Mouse (Mus musculus) granulocyte monocyte progenitor cell, adult 5-6 weeks (primary cell): ENCODE measurements around the gene Scyl3. TPM values are rescaled to one million over a fixed set of nuclear protein-coding genes. Genes with fewer than 3 reads are reported as not detected.

Source experiments
- ATAC-seq: replicated peaks from 2 replicates; pipeline ENCODE4 v1.8.0; 2016; ENCODE audit warnings: mild to moderate bottlenecking, moderate TSS enrichment, inconsistent platforms; ENCODE audit not compliant: poor library complexity, severe bottlenecking
- total RNA-seq, 2 experiments: library from RNA; stranded (forward) in 1 of 2; stranded (reverse) in 1 of 2; fragments of 200-712, 200-1000 nt in 1 of 2; fragments of >200 nt in 1 of 2; fragmentation: Nextera tagmentation in 1 of 2; gene quantifications; 2 replicates each; pipeline ENCODE4 v1.2.3; 2014 to 2017

Gene Scyl3
- total RNA-seq, 2 experiments from 2014 or later, result 18.9 to 38.8 TPM

DNA sequence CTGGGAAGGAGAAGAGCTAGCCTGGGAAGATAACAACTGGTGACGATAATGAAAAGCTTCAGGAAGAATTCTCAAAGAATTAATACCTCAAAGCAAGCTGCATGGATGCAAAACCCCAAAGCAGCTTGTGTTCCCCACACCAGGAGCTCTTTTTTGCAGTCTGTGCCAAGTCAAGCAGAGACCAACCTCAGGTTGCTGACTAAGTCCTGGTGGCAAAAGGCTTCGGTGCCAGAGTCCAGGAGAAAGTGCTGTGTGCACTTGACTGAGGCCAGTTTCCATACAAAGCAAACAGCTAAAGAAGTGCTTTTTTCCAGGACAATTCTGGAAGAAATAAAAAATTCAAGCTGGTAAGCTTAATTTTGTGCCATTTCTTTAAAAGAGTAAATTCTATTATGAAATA is 24.5 kb downstream of the Scyl3 start:
- ATAC-seq, result no peak

DNA sequence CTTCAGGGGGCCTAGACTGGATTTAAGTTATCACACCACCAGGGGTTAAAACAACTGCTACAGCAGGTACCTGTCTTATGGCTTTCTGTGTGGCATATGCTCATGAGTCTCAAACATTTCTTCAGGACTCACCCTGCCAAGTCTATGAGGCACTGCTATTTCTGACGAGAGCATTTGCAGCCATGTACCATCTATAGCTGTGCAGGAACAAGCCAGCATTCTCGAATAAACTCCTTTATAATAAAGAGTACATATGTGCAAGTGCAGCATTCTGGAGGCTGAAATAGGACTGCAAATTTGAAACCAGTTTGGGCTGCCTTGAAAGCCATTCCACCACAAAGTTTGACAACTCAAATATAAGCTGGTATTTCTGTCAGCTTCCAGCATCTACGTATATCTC is 29.1 kb downstream of the Scyl3 start:
- ATAC-seq, result no peak

GRCm38 (mm10) chr1:163964008-163964689 is 35.2 kb downstream of the Scyl3 start:
- ATAC-seq, result peak; percentile 84

- ATAC-seq, result no peak
These were observed 45.6 kb downstream of the Scyl3 start for GRCm38 (mm10) chr1:163974471-163974870.

DNA sequence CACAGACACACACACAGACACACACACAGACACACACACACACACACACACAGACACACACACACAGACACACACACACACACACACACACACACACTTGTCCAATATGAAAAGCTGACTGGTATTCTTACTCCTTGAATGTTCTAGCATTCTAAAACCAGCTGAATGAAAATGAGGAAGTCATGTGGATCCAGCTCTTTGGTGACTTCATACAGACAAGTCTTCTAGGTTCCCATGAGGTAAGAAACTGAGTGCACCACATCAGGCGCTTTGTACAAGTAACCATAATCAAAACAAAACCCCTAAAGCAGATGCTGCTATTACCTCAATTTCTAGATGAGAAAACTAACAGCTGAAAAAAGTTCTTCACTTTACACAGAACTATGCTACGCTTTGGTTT is 46.2 kb downstream of the Scyl3 start:
- peak; percentile 70 for ATAC-seq

GRCm38 (mm10) chr1:163976515-163976914 is 47.6 kb downstream of the Scyl3 start:
- ATAC-seq, result no peak

- no peak for ATAC-seq
These were observed 63.5 kb downstream of the Scyl3 start for GRCm38 (mm10) chr1:163992371-163992770.

- peak; percentile 22 for ATAC-seq
These were observed 65.3 kb downstream of the Scyl3 start for GRCm38 (mm10) chr1:163994173-163994720.

- peak; percentile 99 for ATAC-seq
These were observed 66.1 kb downstream of the Scyl3 start, which contains the start of the genes BC055324 and Mettl18 for GRCm38 (mm10) chr1:163994721-163995608. BC055324 (minus strand) TSS chr1:163994796. Mettl18 (plus strand) TSS chr1:163994889.

GRCm38 (mm10) chr1:163995609-163995913 is 66.7 kb downstream of the Scyl3 start:
- ATAC-seq, result no peak

DNA sequence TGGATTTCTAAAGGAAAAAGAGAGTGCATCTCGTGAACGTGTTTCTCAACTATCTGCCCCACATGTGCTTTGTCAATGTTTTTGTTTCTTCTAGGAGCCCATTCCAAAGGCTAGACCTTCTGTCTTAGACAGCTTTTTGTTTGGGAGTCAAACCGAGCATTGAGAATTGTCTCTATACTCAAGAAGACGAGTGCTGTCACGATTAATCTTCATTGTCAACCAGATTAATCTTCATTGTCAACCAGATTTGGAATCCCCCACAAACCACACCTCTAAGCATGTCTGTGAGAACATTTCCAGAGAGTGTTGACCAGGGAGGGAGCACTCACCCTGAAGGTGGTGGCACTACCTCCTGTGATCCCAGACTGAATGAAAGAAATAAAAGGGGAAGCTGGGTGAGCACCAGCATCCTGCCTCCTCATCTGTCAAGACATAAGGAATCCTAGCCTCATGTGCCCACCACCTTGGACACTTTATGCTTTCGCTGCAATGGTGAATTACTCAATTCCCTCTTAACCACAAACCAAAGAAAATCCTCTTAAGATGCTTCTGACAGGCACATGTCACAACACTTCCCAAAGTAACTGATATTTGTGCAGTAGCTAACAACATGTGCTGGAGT is 73.0 kb downstream of the Scyl3 start:
- peak; percentile 96 for ATAC-seq

GRCm38 (mm10) chr1:164004311-164004710 is 75.4 kb downstream of the Scyl3 start:
- no peak for ATAC-seq

Other genes starting within 250 kb of the Scyl3 start
- not detected in 2 replicates for gene Mettl11b, start 203.9 kb upstream of the Scyl3 start, total RNA-seq (2014; fragmentation: Nextera tagmentation)
- not detected in 2 replicates for gene Mettl11b, start 203.9 kb upstream of the Scyl3 start, total RNA-seq (2017)
- 7.5 and 10.3 TPM in 2 replicates for gene Kifap3, start 149.5 kb upstream of the Scyl3 start, total RNA-seq (2014; fragmentation: Nextera tagmentation)
- gene Kifap3, start 149.5 kb upstream of the Scyl3 start, total RNA-seq (2017), result 11.1 and 13.8 TPM in 2 replicates
- 14.0 and 15.0 TPM in 2 replicates for gene BC055324, start 65.7 kb downstream of the Scyl3 start, total RNA-seq (2014; fragmentation: Nextera tagmentation)
- gene BC055324, start 65.7 kb downstream of the Scyl3 start, total RNA-seq (2017), result 20.6 and 28.5 TPM in 2 replicates
- gene Mettl18, start 65.8 kb downstream of the Scyl3 start, total RNA-seq (2014; fragmentation: Nextera tagmentation), result 2.5 and 6.7 TPM in 2 replicates
- 12.4 and 13.4 TPM in 2 replicates for gene Mettl18, start 65.8 kb downstream of the Scyl3 start, total RNA-seq (2017)
- gene Sele, start 119.1 kb downstream of the Scyl3 start, total RNA-seq (2014; fragmentation: Nextera tagmentation), result not detected in 2 replicates
- gene Sele, start 119.1 kb downstream of the Scyl3 start, total RNA-seq (2017), result 0.05 TPM in 1 of 2 replicates, not detected in the other
- 242 and 318 TPM in 2 replicates for gene Sell, start 132.9 kb downstream of the Scyl3 start, total RNA-seq (2014; fragmentation: Nextera tagmentation)
- 272 and 305 TPM in 2 replicates for gene Sell, start 132.9 kb downstream of the Scyl3 start, total RNA-seq (2017)
- 2.2 and 3.7 TPM in 2 replicates for gene Selp, start 186.2 kb downstream of the Scyl3 start, total RNA-seq (2014; fragmentation: Nextera tagmentation)
- 0.60 and 1.5 TPM in 2 replicates for gene Selp, start 186.2 kb downstream of the Scyl3 start, total RNA-seq (2017)
- gene F5, start 222.7 kb downstream of the Scyl3 start, total RNA-seq (2014; fragmentation: Nextera tagmentation), result 1.5 and 3.4 TPM in 2 replicates
- gene F5, start 222.7 kb downstream of the Scyl3 start, total RNA-seq (2017), result 3.1 and 3.8 TPM in 2 replicates